Mouse (Mus musculus) midbrain, embryonic 16.5 days (tissue): ENCODE results near the gene Arl3. TPM values are rescaled to one million over a fixed set of nuclear protein-coding genes. Genes with fewer than 3 reads are reported as not detected.
A peak's percentile ranks its signal among the peaks of the same experiment; 100 is the strongest.

Source experiments
- ATAC-seq: fragments of 200-750 bp; cut with Nextera tagmentation; 2 replicates; pipeline ENCODE4 v1.8.0; 2017; ENCODE audit warnings: moderate TSS enrichment
- H3K27ac ChIP-seq: fragments of 300-500 bp; sonication (generic); 2 replicates; pipeline ENCODE4 v1.5.1; 2014; ENCODE audit warnings: mild to moderate bottlenecking, low read length, mixed read lengths
- H3K27me3 ChIP-seq: fragments of 300-500 bp; sonication (generic); 2 replicates; pipeline ENCODE4 v1.6.1; 2014; ENCODE audit warnings: low read depth, low read length, mixed read lengths; ENCODE audit not compliant: control insufficient read depth, insufficient read depth
- H3K36me3 ChIP-seq: fragments of 300-500 bp; sonication (generic); 2 replicates; pipeline ENCODE4 v1.6.1; 2014; ENCODE audit warnings: mild to moderate bottlenecking, low read length, moderate library complexity, mixed read lengths; ENCODE audit not compliant: control insufficient read depth, insufficient read depth
- H3K4me1 ChIP-seq: fragments of 300-500 bp; sonication (generic); 2 replicates; pipeline ENCODE4 v1.6.1; 2014; ENCODE audit warnings: mild to moderate bottlenecking, low read length, mixed read lengths; ENCODE audit not compliant: control insufficient read depth, insufficient read depth
- H3K4me2 ChIP-seq: fragments of 300-500 bp; sonication (generic); 2 replicates; pipeline ENCODE4 v1.6.1; 2014; ENCODE audit warnings: mild to moderate bottlenecking, low read length, mixed read lengths
- H3K4me3 ChIP-seq: fragments of 300-500 bp; sonication (generic); 2 replicates; pipeline ENCODE4 v1.5.1; 2014; ENCODE audit warnings: low read depth, mild to moderate bottlenecking, low read length, moderate library complexity, mixed read lengths
- H3K9ac ChIP-seq: fragments of 300-500 bp; sonication (generic); 2 replicates; pipeline ENCODE4 v1.6.1; 2014; ENCODE audit warnings: low read depth, low read length, mixed read lengths
- H3K9me3 ChIP-seq: fragments of 300-500 bp; sonication (generic); replicated peaks from 2 replicates; pipeline ENCODE4 v1.6.1; 2014; ENCODE audit warnings: mild to moderate bottlenecking, low read length, mixed read lengths; ENCODE audit not compliant: control insufficient read depth, poor library complexity, severe bottlenecking
- WGBS: fragments of 180-500 bp; shearing (Covaris S2); extraction: QIAGEN DNeasy Blood & Tissue Kit; methylation state at CpG from one replicate; pipeline ENCODE4 v1.1.7; 2014; 5-methylcytosine and 5-hydroxymethylcytosine counted together
- polyA plus RNA-seq: library from polyadenylated mRNA; unstranded; fragments of >200 nt; fragmentation: Nextera tagmentation; extraction: Ambion mirVana; gene quantifications from 2 replicates; pipeline ENCODE4 v1.2.1, GENCODE M21; 2015

Arl3 gene
- polyA plus RNA-seq, 1 experiment from 2014 or later, result 226 TPM

DNA sequence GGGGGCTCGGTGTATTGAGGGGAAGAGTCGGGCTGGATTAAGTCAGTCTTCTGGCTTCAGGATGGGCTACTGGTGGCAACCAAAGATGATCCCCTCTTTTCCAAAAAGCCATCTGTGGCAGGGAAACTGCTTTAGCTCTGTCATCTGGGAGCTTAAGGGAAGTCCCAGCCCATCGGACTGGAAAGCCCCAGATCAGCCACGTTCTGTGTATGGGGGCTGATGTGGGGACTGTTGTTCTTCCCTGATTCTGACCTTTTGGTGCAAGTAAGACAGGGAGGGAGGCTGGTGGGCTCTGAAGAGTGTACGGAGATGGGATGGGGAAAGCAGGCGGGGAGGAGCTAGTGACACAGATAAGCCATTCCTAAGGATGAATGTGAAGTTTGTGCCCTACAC lies 48.9 kb downstream of the Arl3 start:
- H3K27ac ChIP-seq, result peak overlapping the region; percentile 74
- no peak overlapping the region for H3K4me3 ChIP-seq
- WGBS, result 3% methylated on average over 6 of the region's 6 CpGs
- H3K4me2 ChIP-seq, result peak overlapping the region; percentile 56
- peaks cover 53% of the 10 kb centered on the region for H3K4me1 ChIP-seq
- ATAC-seq, result no peak
- H3K36me3 ChIP-seq, result no peaks in the 10 kb centered on the region
- no peaks in the 10 kb centered on the region for H3K27me3 ChIP-seq
- no peaks in the 10 kb centered on the region for H3K9me3 ChIP-seq
- H3K9ac ChIP-seq, result peak overlapping the region; percentile 32; the same call in 1 of the 2 replicates

DNA sequence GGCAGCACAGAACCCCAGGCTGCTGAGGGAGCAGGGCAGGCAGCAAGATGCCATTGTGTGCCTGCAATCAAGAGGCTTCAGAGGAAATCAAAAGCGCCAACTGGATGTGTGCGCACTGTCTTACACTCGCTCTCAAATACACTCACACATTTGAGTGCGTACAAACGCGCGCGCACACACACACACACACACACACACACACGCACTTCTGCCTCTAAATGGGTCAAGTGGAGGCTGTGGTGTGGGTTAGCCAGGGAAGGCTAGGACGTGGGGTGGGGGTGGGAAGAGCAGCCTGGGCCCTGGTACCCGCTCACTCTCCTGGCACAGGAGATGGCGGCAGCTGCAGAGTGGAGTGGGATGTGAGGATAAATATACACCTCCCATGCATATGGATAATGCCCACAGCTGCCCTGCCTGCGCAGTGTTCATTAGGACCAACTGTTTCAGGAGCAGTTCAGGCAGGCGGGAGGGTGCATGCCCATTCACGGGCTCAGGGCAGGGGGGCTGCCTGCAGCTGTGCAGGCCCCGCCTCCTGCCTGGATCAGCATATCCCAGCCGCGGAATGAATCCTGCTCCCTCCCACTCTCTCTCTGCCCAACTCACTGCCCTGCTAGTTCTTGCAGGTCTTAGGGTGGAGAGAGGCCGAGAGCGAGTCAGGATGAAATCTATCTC lies 49.4 kb downstream of the Arl3 start:
- Histone ChIP-seq H3K4me3 (peak overlapping the region; percentile 23), H3K27me3 (no peaks in the 10 kb centered on the region), H3K9ac (peak overlapping the region; percentile 32; the same call in 1 of the 2 replicates), H3K4me2 (peak overlapping the region; percentile 56), H3K4me1 (peaks cover 50% of the 10 kb centered on the region), H3K27ac (peak overlapping the region; percentile 74), H3K9me3 (no peaks in the 10 kb centered on the region), H3K36me3 (no peaks in the 10 kb centered on the region)
- 2% methylated on average over 19 of the region's 20 CpGs for WGBS
- ATAC-seq, result peak; percentile 80

DNA sequence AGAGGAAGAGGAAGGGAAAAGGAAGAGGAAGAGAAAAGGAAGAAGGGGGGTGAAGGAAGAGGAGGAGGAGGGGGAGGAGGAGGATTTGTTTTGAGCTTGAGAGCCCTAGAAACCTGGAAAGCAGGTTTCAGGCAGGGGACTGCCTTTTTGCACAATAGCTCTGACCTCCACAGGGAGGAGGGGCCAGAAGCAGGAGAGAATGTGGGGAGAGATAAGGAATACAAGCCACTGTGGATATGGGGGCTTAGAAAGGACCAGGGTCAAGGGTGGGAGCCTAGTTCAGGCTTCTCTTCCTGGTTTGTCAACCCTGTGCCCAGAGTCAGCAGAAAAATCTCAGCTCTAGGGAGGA lies 49.9 kb downstream of the Arl3 start:
- Histone ChIP-seq H3K27ac (peak overlapping the region; percentile 74), H3K4me2 (peak overlapping the region; percentile 56), H3K9me3 (no peaks in the 10 kb centered on the region), H3K27me3 (no peaks in the 10 kb centered on the region), H3K36me3 (no peaks in the 10 kb centered on the region), H3K4me1 (peaks cover 50% of the 10 kb centered on the region), H3K9ac (peak overlapping the region; percentile 32; the same call in 1 of the 2 replicates), H3K4me3 (no peak overlapping the region)
- peak; percentile 1; the same call in 1 of the 2 replicates for ATAC-seq

DNA sequence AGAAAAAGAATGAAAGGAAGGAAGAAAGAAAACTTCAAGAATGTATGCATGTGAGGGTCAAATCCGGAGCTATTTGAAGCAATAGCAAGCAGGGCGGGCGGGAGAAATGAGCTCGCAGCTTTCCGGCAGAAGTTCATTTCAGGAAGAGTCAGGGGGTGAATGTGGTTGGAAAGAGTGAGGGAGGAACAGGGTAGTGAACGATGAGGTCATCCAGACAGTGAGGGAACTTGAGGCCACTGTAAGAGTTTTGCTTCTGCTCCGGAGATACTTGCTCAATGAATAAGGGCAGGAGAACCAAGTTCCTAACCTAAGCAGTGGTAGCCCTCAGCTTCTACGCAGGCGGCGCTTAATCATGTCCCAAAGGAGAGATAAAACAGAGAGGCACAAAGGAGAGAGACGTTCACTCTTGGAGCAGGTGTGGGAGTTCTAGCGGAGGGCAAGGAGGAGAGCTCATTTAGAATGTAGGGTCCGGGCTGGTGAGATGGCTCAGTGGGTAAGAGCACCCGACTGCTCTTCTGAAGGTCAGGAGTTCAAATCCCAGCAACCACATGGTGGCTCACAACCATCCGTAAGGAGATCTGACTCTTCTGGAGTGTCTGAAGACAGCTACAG lies 50.5 kb downstream of the Arl3 start:
- Histone ChIP-seq H3K4me1 (peaks cover 48% of the 10 kb centered on the region), H3K27ac (no peak overlapping the region)
- 38% methylated on average over 15 of the region's 15 CpGs for WGBS

DNA sequence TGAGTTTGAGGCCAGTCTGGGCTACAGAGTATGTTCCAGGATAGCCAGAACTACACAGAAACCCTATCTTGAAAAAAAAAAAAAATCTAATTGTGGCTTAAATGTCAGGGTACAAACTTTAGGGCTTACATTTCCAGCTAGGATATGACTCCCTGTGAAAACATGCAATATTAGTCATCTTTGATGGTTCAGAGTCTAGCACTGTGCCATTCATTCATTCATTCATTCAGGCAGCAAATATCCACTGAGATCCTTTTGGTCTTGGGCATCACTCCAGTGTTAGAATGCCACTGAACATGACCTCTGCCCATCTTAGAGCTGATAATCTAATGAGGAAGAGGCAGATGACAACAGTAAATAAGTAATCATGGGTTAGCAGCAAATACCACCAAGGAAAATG lies 51.3 kb downstream of the Arl3 start:
- Histone ChIP-seq H3K4me2 (no peak overlapping the region), H3K27ac (no peak overlapping the region), H3K9ac (no peak overlapping the region), H3K4me1 (peaks cover 44% of the 10 kb centered on the region), H3K27me3 (no peaks in the 10 kb centered on the region), H3K4me3 (no peak overlapping the region), H3K36me3 (no peaks in the 10 kb centered on the region; the same call in 1 of the 2 replicates), H3K9me3 (no peaks in the 10 kb centered on the region)
- no peak for ATAC-seq

More for the DNA sequence above, 50.5 kb downstream of the Arl3 start:
- Histone ChIP-seq H3K4me3 (no peak overlapping the region), H3K9me3 (no peaks in the 10 kb centered on the region), H3K36me3 (no peaks in the 10 kb centered on the region), H3K4me2 (no peak overlapping the region), H3K9ac (no peak overlapping the region), H3K27me3 (no peaks in the 10 kb centered on the region)
- no peak for ATAC-seq

DNA sequence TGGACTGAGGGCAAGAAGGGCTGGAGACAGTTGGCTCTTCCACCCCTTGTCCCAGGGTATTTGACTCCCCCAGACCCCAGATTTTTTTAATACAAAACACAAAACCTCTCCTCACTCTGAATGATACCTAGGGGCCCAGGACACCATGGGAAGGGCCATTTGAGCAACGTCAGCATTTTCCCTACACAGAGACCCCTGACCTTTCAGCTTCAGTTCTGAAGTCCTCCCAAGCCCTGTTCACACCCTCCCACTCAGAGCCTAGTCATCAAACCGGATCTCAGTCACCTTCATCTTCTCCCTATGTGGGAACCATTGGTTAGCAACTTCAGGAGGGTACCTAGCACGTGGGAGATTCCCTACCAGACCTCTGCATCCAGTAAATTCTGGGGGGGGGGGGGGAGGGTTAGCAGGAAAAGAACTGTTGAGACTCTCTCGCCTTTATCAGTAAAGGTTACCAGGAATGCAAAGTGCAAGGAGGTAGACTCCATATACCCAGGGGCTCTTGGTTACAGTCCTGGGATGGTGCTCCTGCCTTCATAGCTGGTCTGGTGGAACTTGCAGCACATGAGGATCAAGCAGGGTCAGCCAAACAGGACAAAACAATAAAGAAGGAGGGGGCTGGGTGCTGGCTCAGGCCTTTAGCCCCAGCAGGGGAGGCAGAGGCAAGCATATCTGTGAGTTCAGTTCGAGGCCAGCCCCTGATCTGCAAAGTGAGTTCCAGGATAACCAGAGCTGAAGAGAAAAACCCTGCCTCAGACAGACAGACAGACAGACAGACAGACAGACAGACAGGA lies 54.0 kb downstream of the Arl3 start:
- Histone ChIP-seq H3K27ac (no peak overlapping the region), H3K4me2 (peak overlapping the region; percentile 41), H3K9ac (no peak overlapping the region), H3K36me3 (peaks cover 17% of the 10 kb centered on the region), H3K9me3 (no peaks in the 10 kb centered on the region), H3K4me1 (peaks cover 23% of the 10 kb centered on the region), H3K4me3 (no peak overlapping the region), H3K27me3 (no peaks in the 10 kb centered on the region)
- 13% methylated on average over 5 of the region's 5 CpGs for WGBS
- no peak for ATAC-seq

DNA sequence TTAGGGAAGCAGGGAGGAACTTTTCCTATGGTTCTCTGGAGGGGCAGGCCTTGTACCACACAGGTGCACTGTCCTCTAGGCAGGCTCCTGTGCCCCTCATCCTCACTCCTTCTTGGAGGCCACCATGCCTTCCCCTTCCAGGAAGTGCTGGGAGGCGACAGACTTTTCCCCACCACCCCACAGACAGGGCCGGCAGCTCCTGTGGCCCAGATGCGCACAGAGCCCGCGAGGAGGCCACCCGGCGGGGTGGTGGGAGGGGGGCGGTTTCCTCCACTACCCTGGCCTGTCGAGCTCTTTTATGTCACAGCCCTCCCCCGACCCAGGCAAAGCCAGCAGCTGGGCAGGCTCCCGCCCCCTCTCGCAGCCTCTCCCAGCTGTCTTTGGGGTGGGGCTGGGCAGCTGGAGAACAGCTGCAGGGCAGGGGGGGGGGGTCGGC lies 54.6 kb downstream of the Arl3 start:
- Histone ChIP-seq H3K27ac (0 out of 2 replicates have a peak overlapping the region, but pooled peaks have one; percentile 12), H3K36me3 (peaks cover 19% of the 10 kb centered on the region), H3K4me1 (peaks cover 16% of the 10 kb centered on the region), H3K4me3 (no peak overlapping the region), H3K9ac (peak overlapping the region; percentile 56; the same call in 1 of the 2 replicates), H3K4me2 (peak overlapping the region; percentile 41), H3K9me3 (no peaks in the 10 kb centered on the region), H3K27me3 (no peaks in the 10 kb centered on the region)
- 0% methylated on average over 7 of the region's 13 CpGs for WGBS
- ATAC-seq, result peak; percentile 41; the same call in 1 of the 2 replicates

DNA sequence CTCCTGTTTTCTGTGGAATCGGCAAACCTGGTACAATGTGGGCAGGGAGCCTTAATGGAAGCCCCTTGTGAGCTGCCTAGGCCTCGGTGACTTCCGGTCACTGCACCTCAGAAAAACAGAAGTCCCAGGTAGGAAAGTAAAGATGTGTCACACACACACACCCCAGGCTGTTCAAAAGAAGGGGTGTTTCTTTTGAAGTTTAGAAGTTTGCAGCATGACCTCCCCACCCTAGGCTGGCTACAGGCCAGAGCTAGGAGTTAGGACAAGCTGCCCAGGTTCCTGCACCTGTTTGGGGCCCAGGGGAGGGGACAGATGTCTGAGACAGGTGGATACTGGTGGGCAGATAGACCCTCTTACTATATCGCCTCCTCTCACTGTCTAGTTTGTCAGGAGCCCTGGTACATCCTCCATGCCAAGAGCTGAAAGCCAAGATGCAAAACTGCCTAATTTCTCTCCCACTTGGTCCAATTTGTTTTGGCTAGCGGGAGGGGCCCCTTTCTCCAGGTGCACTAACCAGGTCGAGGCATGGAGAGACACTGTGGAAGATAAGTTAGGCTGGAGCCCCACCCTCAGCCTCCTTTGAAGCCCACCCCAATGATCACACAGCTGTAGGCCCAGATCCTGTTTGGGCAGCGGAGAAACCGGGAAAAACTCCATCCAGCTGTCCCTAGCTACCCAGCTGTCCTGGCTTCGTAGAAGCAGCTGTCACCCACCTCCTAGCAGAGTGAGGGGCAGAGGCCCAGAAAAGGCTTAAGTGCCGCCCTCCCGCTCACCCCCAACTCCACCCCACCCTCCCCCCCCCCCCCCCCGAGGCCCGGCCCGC lies 55.3 kb downstream of the Arl3 start:
- Histone ChIP-seq H3K4me2 (peak overlapping the region; percentile 41; the same call in 1 of the 2 replicates), H3K27ac (0 out of 2 replicates have a peak overlapping the region, but pooled peaks have one; percentile 12)

More for the DNA sequence above, 55.3 kb downstream of the Arl3 start:
- no peak overlapping the region; the same call in 1 of the 2 replicates for H3K9ac ChIP-seq
- 27% methylated on average over 11 of the region's 14 CpGs for WGBS
- H3K36me3 ChIP-seq, result peaks cover 25% of the 10 kb centered on the region
- H3K9me3 ChIP-seq, result no peaks in the 10 kb centered on the region
- peak; percentile 27; the same call in 1 of the 2 replicates for ATAC-seq
- peaks cover 11% of the 10 kb centered on the region for H3K4me1 ChIP-seq
- no peaks in the 10 kb centered on the region for H3K27me3 ChIP-seq
- H3K4me3 ChIP-seq, result no peak overlapping the region
